Mouse (Mus musculus): ENCODE data around the gene Fbxo47.

GRCm38 (mm10) chr11:97804841-97805661 lies 78.9 kb downstream of the Fbxo47 start:
- TF ChIP-seq CTCF (conservative IDR thresholded peaks at IDR 0.05; ENCODE audit: low read length), result no peak
- no peak for TF ChIP-seq NANOG (IDR thresholded peaks at IDR 0.05; ENCODE audit: borderline replicate concordance, low read length)
- no peak for TF ChIP-seq POU5F1 (IDR thresholded peaks at IDR 0.05; ENCODE audit: borderline replicate concordance, low read length)

Measured in E14TG2a.4 (cell line).